Mouse (Mus musculus): Measurements from ENCODE around the gene Agxt. TPM values are rescaled to one million over a fixed set of nuclear protein-coding genes. Genes with fewer than 3 reads are reported as not detected.

Gene Agxt
- total RNA-seq, 1 experiment from 2014 or later = not detected

DNA sequence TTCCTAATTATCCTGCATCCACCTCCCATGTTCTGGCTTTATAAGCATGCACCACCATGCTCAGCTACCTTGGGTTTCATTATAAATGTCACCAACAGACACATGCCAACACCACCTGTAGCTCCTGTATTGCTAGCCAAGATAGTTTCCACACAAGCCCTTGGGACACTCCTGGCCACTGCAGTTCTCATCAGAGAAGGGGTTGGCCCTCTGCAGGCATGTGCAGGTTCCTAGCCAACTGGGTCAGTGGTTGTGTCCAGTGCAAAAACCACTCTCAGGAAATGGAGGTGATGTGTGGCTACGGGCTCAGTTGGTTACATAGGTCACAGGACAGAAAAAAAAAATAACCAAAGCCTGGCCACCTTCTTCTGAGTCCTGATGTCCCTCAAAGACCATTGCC lies 7.8 kb downstream of the Agxt start:
- no peak for ATAC-seq (replicated peaks; ENCODE audit: low read depth, poor library complexity, severe bottlenecking)

DNA sequence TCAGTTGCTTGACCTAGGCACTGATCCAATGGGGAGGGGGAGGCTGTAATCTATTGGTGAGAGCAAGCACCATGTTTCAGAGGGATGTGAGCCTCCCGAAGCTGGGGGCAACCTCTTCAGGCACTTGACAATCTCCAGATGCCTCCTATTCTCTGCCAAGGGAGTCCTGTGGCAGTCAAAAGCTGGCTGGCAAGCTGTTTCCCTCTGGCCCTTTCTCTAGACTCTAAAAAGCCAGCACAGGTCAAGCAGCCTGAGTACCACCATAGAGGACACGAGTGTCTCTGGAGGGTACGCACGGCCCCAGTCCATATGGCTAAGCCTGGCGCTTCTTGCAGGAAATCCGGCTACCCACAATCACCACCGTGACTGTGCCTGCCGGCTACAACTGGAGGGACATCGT lies 9.1 kb downstream of the Agxt start:
- ATAC-seq (replicated peaks; ENCODE audit: low read depth, poor library complexity, severe bottlenecking) = no peak

DNA sequence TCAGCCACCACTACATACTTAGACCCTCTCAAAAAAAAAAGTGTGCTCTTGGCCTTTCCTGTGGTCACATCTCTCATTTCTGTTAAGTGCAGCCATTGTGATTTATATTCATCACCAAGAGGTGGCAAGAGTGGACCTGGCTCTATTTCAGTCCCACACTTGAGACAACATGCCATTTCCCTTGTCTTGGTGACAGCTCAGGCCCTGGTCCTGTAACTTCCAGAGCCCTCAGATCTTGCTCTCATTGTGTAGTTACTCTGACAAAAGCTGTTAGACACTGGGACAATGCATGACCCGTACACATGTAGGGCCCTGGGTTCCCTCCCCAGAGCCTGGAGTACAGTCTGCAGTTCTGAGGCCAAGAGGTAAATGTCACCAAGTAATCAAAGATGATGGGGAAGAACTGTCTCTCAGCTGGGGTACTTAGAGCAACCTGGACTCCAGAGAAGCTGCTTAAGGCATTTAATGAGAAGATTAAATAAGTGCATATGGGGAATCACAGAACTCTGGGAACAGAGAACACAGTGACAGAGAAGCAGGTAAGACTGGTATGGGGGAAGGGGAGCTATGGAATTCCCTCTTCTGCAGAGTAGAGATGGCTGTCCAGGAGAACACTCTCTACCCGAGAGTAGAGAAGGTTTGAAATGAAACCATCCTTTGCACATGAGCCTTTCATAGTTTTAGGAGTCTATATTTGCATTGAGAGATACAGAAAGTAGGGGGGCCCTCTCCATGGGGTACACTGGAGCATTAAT lies 16.0 kb downstream of the Agxt start:
- no peak for ATAC-seq (replicated peaks; ENCODE audit: low read depth, poor library complexity, severe bottlenecking)

DNA sequence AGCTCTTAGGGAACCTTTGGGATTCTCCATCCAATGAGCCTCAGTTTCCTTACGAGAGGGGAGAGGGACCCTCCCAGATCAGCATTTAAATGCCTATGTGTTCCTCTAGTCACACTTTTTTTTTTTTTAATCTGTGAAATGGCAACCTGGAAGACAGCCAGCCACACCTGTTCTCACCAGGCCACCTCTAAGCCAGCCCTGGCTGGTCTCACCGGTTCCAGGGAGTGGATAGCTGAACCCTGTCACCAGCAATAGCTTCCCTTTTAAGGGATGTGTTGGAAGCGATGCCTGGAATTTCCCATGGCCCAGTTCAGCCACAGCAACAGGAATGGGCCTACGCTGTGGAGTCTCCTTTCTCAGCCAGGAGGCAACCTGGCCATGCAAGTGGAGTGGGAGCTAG lies 22.5 kb downstream of the Agxt start:
- ATAC-seq (replicated peaks; ENCODE audit: low read depth, poor library complexity, severe bottlenecking) = no peak

DNA sequence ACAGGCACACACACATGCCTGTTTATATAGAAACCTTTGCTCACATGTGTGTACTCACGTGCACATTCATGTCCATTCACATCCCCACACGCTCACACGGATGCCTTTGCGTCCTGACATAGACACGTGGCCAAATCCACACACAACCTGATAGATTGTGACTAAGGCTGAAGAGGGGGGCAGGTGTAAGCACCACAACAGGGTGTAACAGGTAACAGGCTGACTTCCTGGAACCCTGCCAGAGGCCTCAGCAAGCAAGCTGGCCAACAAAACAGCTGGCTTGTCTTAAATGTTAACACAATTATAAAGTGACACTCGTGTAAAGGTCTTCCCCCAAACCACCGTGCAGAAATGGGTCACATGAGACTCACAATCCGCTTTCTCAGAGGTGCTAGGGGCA lies 23.9 kb downstream of the Agxt start:
- no peak for ATAC-seq (replicated peaks; ENCODE audit: low read depth, poor library complexity, severe bottlenecking)

DNA sequence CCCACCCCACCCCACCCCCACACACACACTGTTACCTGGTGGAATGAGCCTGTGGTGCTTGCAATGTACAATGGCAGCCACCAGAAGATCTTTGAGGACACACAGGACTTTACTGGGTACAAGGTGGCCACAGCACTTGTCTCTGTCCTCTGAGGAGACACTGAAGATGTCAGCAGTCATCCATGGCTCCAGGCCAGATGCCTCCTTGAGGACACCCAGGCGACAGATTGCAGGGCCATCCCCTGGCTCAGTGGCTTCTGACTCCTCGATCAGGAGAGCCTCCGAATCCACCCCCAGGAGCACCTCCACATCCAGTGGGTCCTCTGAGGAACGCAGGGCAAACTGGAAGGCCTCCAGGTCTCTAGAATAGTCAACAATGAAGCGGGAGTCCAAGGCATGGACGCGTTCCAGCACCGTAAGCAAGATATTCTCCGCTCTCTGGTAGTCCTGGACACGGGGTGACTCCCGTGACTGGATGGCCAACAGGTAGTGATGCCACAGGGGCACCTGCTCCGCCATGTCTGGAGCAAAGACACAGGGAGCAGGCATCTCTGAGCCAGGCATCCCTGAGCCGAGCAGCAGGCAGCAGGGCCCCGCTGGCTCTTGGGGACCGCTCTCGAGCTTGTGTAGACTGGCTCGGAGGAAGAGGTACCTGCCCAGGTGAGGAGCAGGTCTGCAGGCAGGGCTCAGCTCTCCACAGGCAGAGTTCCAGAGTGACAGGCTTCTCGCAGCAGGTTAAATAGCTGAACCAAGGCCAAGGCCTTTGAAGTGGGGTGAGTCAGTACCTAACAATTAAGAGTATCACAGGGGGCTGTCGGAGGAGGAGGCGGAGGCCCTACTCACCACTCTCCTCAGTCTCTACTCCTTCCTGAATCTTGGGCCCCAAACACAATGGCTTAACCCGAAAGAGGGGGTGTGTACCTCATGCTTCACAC lies 24.8 kb downstream of the Agxt start:
- no peak for ATAC-seq (replicated peaks; ENCODE audit: low read depth, poor library complexity, severe bottlenecking)

DNA sequence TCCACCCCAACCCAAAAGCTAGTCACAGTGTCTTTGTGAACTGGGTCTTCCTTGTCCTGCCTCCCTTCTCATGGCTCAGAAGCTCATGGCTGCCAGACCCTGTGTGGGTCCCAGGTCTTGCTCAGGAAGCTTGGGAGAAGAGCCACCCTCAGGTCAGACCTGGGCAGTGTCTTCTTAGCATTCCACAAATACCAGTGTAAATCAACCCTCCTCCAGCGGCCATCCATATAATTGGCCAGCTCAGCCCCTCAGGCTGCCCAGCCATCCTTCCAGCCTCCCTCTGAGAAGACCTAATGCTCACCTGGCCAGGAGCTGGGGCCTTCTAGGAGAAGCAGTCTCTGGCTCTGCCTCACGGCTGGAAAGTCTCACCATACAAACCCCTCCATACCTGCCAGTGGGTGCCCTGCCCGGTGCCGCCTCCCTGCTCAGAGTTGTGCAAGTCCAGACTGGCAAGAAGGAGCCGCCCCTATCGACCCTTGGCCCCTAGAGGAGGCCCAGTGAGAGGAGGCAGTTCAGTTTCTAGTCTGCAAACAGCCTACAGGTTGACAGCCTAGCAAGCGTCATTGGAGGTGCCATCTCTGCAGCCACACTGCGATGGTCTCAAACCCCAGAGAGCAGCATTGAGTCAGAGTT lies 25.6 kb downstream of the Agxt start, which contains the start of gene 2310007B03Rik:
Gene 2310007B03Rik, minus strand, starts transcription at position 448 of the 633 bp plus-strand sequence.
- no peak for ATAC-seq (replicated peaks; ENCODE audit: low read depth, poor library complexity, severe bottlenecking)

DNA sequence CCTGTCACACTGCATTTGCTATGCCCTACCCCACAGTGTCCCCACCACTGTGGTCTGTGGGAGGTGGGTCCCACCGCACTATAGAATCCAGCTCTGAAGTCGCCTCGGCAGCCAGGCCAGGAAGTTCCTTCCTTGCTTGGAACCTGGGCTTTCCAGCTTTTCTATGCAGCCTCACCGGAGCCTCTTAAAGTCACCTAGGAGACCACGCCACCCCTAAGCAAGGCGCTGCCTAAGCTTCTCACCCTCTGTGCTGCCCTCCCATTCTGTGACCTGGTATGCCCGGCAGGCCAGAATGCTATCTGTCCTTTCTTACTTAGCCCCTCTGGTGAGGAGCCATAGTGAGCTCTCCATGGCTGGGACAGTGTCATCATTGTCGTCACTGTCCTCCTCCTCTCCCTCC lies 26.3 kb downstream of the Agxt start:
- no peak for ATAC-seq (replicated peaks; ENCODE audit: low read depth, poor library complexity, severe bottlenecking)

DNA sequence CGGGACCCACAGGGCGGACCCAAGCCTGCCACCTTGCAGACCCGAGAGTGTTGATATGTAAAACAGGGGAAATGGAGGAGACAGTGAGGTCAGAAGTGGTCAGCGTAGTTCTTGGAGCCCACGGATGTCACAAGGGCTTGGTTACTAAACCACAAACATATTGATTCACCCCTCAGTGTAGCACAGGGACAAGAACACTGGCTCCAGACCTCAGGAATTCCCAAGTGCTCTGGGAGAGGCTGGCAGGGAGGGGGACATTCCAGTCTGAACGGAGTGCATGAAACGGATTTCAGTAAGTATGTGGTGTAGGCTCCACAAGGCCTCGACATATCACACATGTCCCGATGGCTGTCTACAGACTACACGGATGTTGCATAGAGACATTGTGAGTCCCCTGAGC lies 26.9 kb downstream of the Agxt start:
- ATAC-seq (replicated peaks; ENCODE audit: low read depth, poor library complexity, severe bottlenecking) = no peak

DNA sequence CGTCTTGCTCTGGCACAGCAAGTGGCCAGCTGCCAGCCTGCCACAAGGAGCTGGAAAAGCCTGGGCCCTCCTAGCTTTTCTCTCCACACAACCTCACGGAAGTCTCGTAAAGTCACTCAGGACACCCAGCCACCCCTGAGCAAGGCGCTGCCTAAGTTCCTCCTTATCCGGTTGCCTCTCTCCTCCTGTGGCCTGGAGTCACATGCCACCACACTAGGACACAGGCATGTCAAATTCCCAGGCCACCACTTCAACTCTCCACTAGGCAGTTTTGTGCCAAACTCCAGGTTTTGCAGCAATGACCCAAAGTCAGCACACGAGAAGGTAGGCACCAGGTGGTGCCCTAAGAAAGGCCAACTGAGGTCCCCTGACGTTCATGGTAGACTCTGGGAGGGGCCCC lies 27.5 kb downstream of the Agxt start:
- no peak for ATAC-seq (replicated peaks; ENCODE audit: low read depth, poor library complexity, severe bottlenecking)

DNA sequence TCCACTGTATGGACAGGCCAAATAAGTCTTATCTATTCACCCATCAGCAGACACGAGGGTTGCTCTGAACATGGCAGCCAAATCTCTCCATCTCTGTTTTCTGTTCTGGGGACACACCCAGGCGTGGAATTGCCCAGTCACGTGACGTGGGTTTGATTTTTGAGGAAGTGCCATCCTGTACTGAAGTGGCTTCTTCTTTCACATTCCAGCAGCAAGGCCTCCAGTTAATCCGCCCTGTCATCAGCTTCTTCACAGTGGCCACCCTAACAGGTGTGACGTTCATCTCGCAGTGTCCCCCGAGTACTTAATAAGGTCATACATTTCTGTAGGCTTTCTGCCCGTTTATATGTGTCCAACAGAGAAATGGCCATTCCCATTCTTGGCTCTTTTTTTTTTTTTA lies 30.4 kb downstream of the Agxt start:
- peak; percentile 65 for ATAC-seq (replicated peaks; ENCODE audit: low read depth, poor library complexity, severe bottlenecking)

DNA sequence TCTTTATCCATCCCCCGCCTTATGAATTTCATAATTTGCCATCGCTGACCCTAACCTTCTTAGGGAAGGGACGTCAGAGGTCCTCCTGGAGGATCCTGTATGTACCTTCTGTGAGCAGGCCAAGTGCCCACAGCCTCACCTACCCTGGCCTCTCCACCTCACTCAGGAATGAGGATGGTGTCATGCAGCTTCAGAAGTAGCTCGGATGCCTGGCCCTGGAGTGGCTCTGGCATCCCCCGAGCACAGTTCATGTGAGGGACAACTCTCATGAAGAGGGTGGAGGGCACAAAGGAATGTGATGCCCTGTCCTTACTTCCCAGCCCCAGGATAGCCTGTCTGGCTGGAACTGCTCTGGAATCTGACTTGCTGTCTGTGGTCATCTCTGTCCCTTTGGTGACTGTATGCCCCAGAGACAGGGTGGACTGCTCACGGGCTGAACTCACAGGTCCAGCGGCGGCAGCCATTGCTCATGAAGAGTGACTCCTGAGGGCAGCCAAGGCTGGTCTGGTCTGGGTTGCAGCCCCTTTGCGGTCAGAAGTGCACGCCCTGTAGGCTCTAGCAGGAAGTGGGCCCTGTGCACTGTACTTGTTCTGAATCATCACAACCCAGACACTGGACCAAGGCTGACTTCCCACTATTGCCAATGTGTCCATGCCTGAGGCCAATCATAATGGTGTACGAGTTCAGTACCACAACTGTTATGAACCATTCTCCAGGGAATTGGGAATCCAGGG lies 31.5 kb downstream of the Agxt start:
- no peak for ATAC-seq (replicated peaks; ENCODE audit: low read depth, poor library complexity, severe bottlenecking)

DNA sequence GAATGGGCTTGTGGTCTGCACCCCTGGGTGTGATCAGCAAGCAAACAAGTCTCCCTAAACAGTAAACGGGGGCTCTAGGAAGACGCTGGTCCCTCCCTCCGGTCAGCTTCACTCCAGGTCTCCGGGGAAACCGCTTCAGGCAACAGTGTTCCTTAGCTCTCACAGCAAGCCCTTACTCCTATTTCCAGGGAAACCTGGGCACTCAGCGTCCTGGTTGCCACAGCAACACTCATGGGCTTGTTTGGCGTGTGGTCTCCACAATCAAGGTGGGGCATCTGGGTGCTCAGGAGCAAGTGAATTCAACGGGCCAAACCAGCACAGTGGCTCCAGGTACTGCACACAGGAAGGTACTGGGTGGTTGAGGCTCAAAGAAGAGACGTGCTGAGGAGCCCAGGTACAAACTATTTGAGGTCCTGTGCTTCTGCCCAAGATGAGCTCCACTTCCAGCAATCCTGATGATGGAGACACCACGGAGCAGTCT lies 33.3 kb downstream of the Agxt start, which contains the start of gene Crocc2:
Gene Crocc2, plus strand, starts transcription at position 431 of the 481 bp plus-strand sequence.
- no peak for ATAC-seq (replicated peaks; ENCODE audit: low read depth, poor library complexity, severe bottlenecking)

DNA sequence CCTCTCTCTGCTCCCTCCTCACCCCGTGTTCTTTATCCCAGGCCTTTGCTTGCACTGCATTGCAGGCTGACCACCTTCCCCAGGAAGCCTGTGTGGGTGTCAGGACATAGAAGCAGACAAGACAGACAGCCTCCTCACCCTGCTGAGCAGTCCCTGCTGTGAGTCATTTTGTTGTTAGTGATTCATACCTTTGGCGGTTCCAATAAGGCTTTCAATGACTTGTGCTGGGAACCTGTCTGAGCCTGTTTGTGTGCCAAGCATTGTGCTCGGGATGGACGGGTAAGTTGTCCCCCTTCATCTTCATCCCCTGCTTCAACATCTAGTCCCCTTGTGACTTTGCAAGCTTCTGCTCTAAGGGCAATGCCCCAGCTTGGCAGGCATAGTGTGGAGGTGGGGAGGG lies 38.6 kb downstream of the Agxt start:
- ATAC-seq (replicated peaks; ENCODE audit: low read depth, poor library complexity, severe bottlenecking) = no peak

DNA sequence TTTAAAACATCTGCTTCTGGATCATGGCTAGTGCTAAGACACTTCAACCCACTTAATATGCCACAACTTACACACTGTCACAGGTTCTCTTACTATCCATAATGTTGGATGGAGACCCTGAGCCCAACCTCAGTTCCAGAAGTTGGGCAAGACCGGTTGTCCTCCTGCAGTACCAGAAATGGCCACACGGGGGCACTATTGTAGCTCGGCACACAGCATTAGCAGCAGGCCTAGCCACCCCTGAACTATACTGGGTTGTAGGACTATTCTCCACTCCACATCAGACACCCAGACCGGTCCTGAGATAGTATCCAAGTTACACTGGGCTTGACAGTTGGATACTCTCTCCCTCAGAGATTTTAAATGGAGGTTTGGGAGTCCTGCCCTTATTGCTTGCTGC lies 39.4 kb downstream of the Agxt start:
- ATAC-seq (replicated peaks; ENCODE audit: low read depth, poor library complexity, severe bottlenecking) = peak; percentile 80

DNA sequence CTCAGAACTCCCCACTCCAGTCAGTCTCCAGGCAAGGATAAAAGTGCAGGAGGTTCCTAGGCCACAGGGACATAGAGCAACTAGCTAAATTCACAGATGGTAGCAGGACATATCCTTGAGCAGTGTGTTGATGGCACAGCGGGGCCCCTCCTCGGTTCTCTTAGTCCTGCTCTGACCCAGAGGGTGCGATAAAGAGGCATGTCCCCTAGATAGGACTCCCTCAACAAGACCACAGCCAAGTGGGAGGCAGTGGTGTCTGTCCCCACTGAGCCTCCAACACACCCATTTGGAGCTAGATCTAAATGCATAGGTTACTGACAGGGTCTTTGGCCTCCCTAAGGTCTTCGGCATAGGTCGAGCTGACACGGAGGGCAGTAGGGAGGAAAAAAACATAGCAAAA lies 40.8 kb downstream of the Agxt start:
- ATAC-seq (replicated peaks; ENCODE audit: low read depth, poor library complexity, severe bottlenecking) = no peak

DNA sequence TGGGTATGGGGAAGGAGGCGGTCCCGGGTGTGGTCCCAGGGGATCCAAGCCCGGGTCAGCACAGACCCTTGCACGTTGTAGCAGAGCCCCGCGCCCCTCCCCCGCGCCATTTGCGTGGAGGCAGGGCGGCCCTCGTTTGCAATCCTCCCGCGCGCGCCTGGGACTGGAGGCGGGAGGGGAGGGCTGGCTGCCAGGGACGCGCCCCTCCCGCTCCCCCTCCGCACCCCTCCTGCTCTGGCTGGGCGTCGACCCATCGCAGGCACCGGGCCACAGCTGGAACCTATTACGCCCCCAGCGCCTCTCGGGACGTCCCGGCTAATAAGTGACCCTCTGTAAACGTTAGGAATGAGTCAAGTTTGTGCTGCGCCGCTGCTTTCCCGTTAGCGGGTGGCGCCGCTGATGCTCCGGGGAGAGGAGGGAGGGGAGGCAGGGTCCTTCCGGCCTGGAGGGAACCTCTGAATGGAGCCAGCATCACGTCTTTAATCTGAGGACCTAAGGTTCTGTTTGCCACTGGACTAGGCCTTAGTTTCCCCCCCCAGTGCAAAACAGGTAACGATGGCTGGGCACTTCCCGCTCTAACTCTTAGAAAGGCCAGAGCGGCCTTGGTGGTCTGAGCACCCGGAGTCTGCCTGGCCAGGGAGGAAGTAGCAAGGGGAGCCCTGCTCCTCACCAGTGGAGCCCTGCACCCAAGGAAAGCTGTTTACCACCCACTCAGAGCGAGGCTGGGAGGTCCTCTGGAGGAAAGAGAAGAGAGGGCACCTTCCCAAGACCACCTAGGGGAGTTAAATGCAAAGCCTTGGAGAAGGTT lies 41.7 kb downstream of the Agxt start:
- ATAC-seq (replicated peaks; ENCODE audit: low read depth, poor library complexity, severe bottlenecking) = no peak

DNA sequence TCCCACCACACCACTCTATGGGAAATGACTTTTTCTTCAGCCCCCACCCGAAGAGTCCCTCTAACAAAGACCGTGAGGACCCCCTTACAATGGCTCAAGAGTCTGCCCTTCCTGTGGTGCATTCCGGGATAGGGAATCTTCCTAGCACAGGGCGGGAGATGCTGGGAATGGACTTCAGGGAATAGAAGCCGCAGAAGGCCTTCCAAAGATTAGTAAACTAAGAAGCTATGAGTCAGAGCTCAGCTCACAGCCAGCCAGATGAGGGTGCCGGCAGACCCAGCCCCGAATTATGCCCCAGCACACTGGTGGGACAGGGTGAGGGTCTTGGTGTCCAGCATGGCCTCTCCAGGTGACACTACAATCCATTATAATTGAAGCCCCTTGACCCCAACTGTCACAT lies 47.2 kb downstream of the Agxt start:
- no peak for ATAC-seq (replicated peaks; ENCODE audit: low read depth, poor library complexity, severe bottlenecking)
